Mouse (Mus musculus) erythroblast, embryonic 14.5 days (primary cell): ENCODE data around the gene Atg7.

Source experiments
- GATA1 ChIP-seq: IDR thresholded peaks from 2 replicates; pipeline ENCODE4 v1.6.1; 2012; ENCODE audit warnings: low read length, inconsistent platforms, mixed read lengths
- TAL1 ChIP-seq: IDR thresholded peaks from 3 replicates; pipeline ENCODE4 v1.6.1; 2012; ENCODE audit warnings: low read length, inconsistent platforms, mixed read lengths

DNA sequence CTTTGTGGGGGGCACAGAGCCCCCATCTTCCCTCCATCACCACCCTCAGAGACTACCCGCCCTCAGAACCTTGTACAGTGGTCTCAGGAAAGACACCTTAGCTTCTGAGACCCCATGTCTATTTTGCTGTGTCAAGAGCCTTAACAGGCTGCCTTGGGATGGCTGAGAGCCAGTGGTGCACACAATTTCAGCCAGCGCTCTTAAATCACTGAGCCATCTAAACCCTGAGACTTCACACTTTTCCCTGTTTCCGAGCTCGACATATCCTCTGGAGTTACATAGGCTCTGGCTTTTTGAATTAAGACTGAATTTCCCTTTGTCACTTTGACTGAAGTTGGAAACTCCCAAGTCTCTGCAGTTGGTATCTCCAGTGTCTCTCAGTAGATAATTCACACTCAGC, 148.9 kb downstream of the Atg7 start:
- no peak for TF ChIP-seq GATA1
- TF ChIP-seq TAL1, result no peak
